Mouse (Mus musculus): ENCODE data around the gene Olfr761.
"Not testable (repeated sequence)": the region's sequence is repeated elsewhere in the genome, so short reads cannot be mapped to it uniquely, and the experiment has no call there.

Olfr761 gene

DNA sequence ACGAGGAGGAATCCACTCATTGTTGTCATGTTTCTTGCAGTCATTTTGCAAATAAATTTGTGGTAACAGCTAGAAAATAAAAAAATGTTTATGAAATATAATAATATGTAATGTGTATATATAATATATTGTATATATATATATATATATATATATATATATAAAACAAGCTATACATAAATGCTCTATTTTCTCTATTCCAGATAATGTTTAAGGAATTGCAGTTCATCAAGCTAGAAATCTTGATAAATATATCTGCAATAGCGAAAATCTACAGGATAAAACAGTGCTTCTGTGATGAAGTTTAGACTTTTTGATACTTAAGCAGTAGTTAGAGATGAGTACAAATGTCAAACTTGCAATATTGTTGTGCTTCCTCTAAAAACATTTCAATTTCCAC, at the start of gene Olfr761:
Olfr761 (minus strand) TSS at position 101 of the 400 bp plus-strand sequence.
- DNase-seq (ENCODE audit: low spot score), result no peak

GRCm38 (mm10) chr17:37995635-37996307, 42.9 kb upstream of the Olfr761 start:
- DNase-seq (ENCODE audit: low spot score), result peak; percentile 2

- DNase-seq (ENCODE audit: low spot score), result no peak
These were observed 37.6 kb upstream of the Olfr761 start for GRCm38 (mm10) chr17:37990453-37990961.

GRCm38 (mm10) chr17:37973591-37973990, 20.7 kb upstream of the Olfr761 start:
- DNase-seq (ENCODE audit: low spot score), result no peak

DNA sequence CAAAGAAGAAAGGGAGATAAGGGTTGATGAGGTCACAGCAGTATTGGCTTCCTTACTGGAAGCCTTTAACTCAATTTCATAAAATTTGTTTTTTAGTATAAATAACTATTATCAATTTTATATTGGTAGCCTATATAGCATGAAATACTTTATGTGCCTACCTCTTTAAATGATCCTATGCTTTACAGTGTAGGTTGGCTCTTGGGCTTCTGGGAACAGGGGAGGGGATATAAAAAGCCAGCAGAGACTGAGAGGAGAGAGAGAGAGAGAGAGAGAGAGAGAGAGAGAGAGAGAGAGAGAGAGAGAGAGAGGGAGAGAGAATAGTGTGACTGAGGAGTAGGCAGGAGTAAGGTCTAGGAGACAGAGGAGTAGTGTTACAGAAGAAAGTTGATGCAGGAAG, 32.6 kb downstream of the Olfr761 start, which contains the start of gene Olfr128:
Olfr128 (plus strand) TSS at position 301 of the 400 bp plus-strand sequence.
- no peak for DNase-seq (ENCODE audit: low spot score)

- DNase-seq (ENCODE audit: low spot score), result not testable (repeated sequence)
These were observed 46.1 kb downstream of the Olfr761 start for GRCm38 (mm10) chr17:37906821-37907220.
